Mouse (Mus musculus) limb, embryonic 13.5 days (tissue): Measurements from ENCODE around the gene Prdm1. TPM values are rescaled to one million over a fixed set of nuclear protein-coding genes. Genes with fewer than 3 reads are reported as not detected.

Experiments
- ATAC-seq: fragments of 200-750 bp; cut with Nextera tagmentation; 2 replicates; pipeline ENCODE4 v1.8.0; 2017; ENCODE audit warnings: low read depth, moderate number of reproducible peaks, moderate TSS enrichment; ENCODE audit not compliant: low FRiP score
- H3K27ac ChIP-seq: fragments of 300-500 bp; sonication (generic); 2 replicates; pipeline ENCODE4 v1.5.1; 2015; ENCODE audit warnings: inconsistent platforms, mild to moderate bottlenecking, moderate library complexity
- H3K27me3 ChIP-seq: fragments of 300-500 bp; sonication (generic); 2 replicates; pipeline ENCODE4 v1.6.1; 2015; ENCODE audit warnings: mild to moderate bottlenecking, inconsistent platforms
- H3K36me3 ChIP-seq: fragments of 300-500 bp; sonication (generic); 2 replicates; pipeline ENCODE4 v1.6.1; 2015; ENCODE audit warnings: inconsistent platforms, mild to moderate bottlenecking, moderate library complexity
- H3K4me1 ChIP-seq: fragments of 300-500 bp; sonication (generic); 2 replicates; pipeline ENCODE4 v1.6.1; 2015; ENCODE audit warnings: inconsistent platforms
- H3K4me2 ChIP-seq: fragments of 300-500 bp; sonication (generic); replicated peaks from 2 replicates; pipeline ENCODE4 v1.6.1; 2015; ENCODE audit warnings: inconsistent platforms, mild to moderate bottlenecking, moderate library complexity
- H3K4me3 ChIP-seq: fragments of 300-500 bp; sonication (generic); 2 replicates; pipeline ENCODE4 v1.5.1; 2015; ENCODE audit warnings: moderate library complexity, mild to moderate bottlenecking, inconsistent platforms
- H3K9ac ChIP-seq: fragments of 300-500 bp; sonication (generic); 2 replicates; pipeline ENCODE4 v1.6.1; 2015; ENCODE audit warnings: mild to moderate bottlenecking, inconsistent platforms
- H3K9me3 ChIP-seq: fragments of 300-500 bp; sonication (generic); 2 replicates; pipeline ENCODE4 v1.6.1; 2016; ENCODE audit warnings: inconsistent platforms
- WGBS: fragments of 180-500 bp; shearing (Covaris S2); methylation state at CpG from one replicate; pipeline ENCODE4 v1.1.7; 2015; 5-methylcytosine and 5-hydroxymethylcytosine counted together
- polyA plus RNA-seq: library from polyadenylated mRNA; unstranded; fragments of >200 nt; fragmentation: Nextera tagmentation; extraction: Ambion mirVana; gene quantifications from 2 replicates; pipeline ENCODE4 v1.2.1, GENCODE M21; 2015

The Prdm1 gene
- polyA plus RNA-seq, 1 experiment from 2014 or later, result 4.3 TPM

DNA sequence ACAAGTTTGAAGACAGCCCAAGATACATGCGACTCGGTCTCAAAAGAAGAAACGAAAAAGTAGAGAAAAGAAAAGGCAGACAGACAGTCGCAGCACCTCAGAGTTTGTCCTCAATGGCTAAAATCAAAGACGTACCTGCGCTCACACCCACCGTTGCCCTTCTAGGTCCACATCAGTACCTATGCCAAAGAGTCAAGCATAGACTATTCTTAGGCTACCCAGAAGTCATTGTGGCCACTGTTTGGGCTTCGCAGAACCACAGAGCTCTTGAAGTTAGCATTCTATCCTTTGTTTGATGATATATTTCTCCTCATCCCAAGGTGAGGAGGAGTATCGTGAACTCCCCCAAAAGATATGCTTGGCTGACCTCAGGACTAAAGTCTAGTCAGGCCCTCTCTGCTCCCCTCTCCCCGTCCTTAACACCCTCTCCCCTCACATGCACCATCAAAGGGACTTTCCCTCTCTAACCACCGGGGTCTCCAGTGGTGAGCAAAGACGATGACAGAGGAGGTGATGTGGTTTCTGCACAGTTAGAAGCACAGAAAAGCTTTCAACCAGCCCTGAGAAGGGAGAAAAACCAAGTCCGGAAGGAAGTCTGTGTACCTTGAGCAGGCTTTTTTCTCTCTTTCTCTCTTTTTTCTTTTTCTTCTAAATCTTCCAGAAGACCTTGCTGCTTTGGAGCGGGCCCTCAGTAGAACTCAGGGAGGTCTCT, 99.0 kb downstream of the Prdm1 start:
- no peak overlapping the region for H3K27ac ChIP-seq
- no peaks in the 10 kb centered on the region for H3K27me3 ChIP-seq
- H3K9ac ChIP-seq, result no peak overlapping the region
- no peaks in the 10 kb centered on the region for H3K9me3 ChIP-seq
- WGBS, result 87% methylated on average over 14 of the region's 14 CpGs
- H3K4me1 ChIP-seq, result peaks cover 5% of the 10 kb centered on the region; the same call in 1 of the 2 replicates
- H3K36me3 ChIP-seq, result no peaks in the 10 kb centered on the region
- no peak overlapping the region for H3K4me3 ChIP-seq
- H3K4me2 ChIP-seq, result no peak overlapping the region
- ATAC-seq, result no peak

DNA sequence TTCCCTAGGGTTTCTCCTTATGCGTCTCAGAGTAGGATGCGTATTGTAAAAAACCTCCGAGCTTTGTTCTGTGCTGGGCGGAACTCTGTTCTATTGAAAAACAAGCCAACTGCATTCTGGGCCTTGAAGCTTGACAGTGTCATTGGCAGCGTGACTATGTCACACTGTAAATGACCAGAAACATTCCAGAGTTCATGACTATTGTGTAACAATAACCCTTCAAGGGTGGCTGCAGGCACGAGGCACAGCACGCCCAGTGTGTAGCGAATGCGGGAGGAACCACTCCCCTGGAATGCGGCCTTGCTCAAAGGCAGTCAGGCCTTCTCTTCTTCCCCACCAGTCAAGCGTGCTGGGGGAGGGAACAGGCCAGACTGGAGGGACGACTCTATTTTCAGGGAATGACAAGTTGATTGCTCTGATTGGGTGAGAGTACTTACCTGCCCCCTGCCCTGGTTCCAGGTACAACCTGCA, 100.4 kb downstream of the Prdm1 start:
- no peak overlapping the region for H3K9ac ChIP-seq
- no peaks in the 10 kb centered on the region for H3K9me3 ChIP-seq
- no peak overlapping the region for H3K4me2 ChIP-seq
- H3K27ac ChIP-seq, result no peak overlapping the region
- no peak; the same call in 1 of the 2 replicates for ATAC-seq
- peaks cover 5% of the 10 kb centered on the region; the same call in 1 of the 2 replicates for H3K4me1 ChIP-seq
- no peaks in the 10 kb centered on the region for H3K27me3 ChIP-seq
- H3K36me3 ChIP-seq, result no peaks in the 10 kb centered on the region
- WGBS, result 67% methylated on average over 12 of the region's 12 CpGs
- H3K4me3 ChIP-seq, result no peak overlapping the region

DNA sequence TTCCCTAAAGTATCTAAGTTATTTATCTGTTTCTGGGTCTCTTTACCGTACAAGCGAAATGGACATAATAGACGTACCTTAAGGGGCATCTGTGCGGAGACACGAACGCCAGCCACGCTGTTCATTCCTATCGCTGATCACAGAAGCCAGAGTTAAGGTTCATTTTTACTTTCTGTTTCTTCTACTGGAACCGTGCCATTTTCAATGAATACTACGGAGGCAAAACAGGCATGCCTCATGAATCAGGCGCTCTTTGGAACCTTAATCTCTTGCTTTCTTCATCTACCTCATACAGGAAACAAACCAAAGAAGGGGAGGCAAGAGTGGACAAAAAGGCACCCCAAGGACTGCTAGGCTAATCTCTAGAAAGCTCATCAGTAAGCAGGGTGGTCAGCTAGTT, 100.9 kb downstream of the Prdm1 start:
- Histone ChIP-seq H3K36me3 (no peaks in the 10 kb centered on the region), H3K27me3 (no peaks in the 10 kb centered on the region), H3K9me3 (no peaks in the 10 kb centered on the region), H3K4me1 (peaks cover 5% of the 10 kb centered on the region; the same call in 1 of the 2 replicates), H3K4me2 (no peak overlapping the region), H3K9ac (no peak overlapping the region), H3K27ac (no peak overlapping the region), H3K4me3 (no peak overlapping the region)
- 88% methylated on average over 11 of the region's 11 CpGs for WGBS
- no peak for ATAC-seq

DNA sequence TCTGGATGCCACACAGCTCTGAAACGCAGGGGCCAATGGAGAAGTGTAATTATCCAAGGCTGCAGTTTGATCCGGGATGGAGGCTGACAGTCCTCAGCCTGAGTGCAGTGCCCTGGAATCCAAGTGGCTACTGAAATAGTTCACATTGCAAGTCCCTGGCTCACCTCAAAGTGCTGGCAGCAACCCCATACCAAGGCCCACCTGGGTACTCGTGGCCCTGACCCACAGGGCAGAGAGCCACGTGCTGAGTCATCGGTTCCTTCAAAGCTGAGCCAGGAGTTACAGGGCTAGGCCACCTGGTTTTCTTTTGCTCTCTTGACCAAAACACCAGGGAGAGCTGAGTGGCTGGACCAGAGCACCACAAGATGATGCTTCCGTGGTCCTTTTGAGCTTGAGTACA, 103.3 kb downstream of the Prdm1 start:
- Histone ChIP-seq H3K9ac (no peak overlapping the region), H3K4me1 (peaks cover 5% of the 10 kb centered on the region; the same call in 1 of the 2 replicates)

DNA sequence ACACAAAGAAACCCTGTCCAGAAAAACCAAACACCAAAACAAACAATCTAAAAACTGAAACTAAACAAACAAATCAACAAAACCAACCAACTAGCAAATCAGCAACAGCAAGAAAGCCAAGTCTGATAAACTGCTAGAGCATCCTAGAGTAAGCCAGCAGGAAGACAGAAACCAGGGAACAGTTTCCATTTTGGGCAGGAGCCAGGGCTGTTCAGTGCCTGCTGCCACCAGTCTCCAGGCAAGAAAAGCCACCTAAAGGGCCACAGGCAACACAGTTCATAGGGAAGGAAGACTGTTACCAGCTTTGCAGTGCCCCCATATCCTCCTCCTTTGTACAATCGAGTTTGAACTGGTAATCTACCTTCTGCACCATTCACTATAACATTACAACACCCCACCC, 106.4 kb downstream of the Prdm1 start:
- 59% methylated on average over 1 of the region's 1 CpGs for WGBS
- H3K4me3 ChIP-seq, result no peak overlapping the region
- H3K9ac ChIP-seq, result no peak overlapping the region
- no peaks in the 10 kb centered on the region for H3K9me3 ChIP-seq
- no peaks in the 10 kb centered on the region for H3K4me1 ChIP-seq
- H3K4me2 ChIP-seq, result no peak overlapping the region
- H3K27ac ChIP-seq, result no peak overlapping the region
- H3K36me3 ChIP-seq, result no peaks in the 10 kb centered on the region
- ATAC-seq, result no peak
- no peaks in the 10 kb centered on the region for H3K27me3 ChIP-seq

More for the DNA sequence above, 103.3 kb downstream of the Prdm1 start:
- WGBS, result 62% methylated on average over 6 of the region's 6 CpGs
- Histone ChIP-seq H3K27me3 (no peaks in the 10 kb centered on the region), H3K4me2 (no peak overlapping the region), H3K9me3 (no peaks in the 10 kb centered on the region), H3K4me3 (no peak overlapping the region), H3K27ac (no peak overlapping the region), H3K36me3 (no peaks in the 10 kb centered on the region)
- ATAC-seq, result no peak

DNA sequence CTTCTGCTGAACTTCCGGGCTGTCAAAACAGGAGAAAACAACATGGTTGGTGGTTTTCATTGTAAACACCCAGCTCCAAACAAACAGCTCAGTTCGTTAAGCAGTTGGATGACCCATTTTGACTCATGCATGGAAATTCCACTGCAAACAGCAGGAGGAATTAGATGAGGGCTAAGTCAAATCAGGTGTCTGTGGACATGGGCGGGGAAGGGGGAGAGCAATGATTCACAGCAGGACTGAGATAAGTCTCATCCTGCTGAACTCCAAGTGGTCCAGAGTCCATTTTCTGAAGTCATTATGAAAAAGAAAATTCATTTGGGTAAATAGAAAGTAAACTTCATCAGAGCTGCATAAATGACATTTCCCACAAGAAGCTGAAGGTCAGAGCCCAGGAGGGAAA, 108.1 kb downstream of the Prdm1 start:
- Histone ChIP-seq H3K4me3 (no peak overlapping the region), H3K9me3 (no peaks in the 10 kb centered on the region), H3K4me2 (no peak overlapping the region), H3K27ac (no peak overlapping the region), H3K9ac (no peak overlapping the region), H3K36me3 (no peaks in the 10 kb centered on the region), H3K27me3 (no peaks in the 10 kb centered on the region), H3K4me1 (no peaks in the 10 kb centered on the region)
- 68% methylated on average over 3 of the region's 3 CpGs for WGBS
- no peak for ATAC-seq

DNA sequence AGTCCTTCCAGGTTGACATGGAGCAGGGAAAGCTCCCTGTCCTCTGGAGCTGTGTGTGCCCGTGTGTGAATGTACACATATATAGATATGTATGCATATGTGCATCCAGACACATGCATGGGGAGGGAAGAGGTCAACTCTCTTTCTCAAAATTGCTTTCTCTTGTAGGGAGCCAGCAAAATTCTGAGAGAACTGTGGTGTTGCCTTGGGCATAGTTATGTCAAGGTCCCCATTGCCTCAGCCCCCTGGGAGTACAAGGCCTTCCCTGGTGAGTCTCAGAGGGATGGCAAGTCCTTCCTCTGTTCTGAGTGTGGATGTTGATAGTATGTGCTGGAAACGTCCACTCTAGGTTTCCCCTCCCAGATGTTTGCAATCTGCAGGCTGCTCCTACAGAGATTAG, 109.4 kb downstream of the Prdm1 start:
- 53% methylated on average over 2 of the region's 2 CpGs for WGBS
- no peak overlapping the region for H3K4me3 ChIP-seq
- no peaks in the 10 kb centered on the region for H3K4me1 ChIP-seq
- no peaks in the 10 kb centered on the region for H3K9me3 ChIP-seq
- no peaks in the 10 kb centered on the region for H3K27me3 ChIP-seq
- no peak for ATAC-seq
- H3K36me3 ChIP-seq, result no peaks in the 10 kb centered on the region
- no peak overlapping the region for H3K4me2 ChIP-seq
- H3K9ac ChIP-seq, result no peak overlapping the region
- no peak overlapping the region for H3K27ac ChIP-seq

DNA sequence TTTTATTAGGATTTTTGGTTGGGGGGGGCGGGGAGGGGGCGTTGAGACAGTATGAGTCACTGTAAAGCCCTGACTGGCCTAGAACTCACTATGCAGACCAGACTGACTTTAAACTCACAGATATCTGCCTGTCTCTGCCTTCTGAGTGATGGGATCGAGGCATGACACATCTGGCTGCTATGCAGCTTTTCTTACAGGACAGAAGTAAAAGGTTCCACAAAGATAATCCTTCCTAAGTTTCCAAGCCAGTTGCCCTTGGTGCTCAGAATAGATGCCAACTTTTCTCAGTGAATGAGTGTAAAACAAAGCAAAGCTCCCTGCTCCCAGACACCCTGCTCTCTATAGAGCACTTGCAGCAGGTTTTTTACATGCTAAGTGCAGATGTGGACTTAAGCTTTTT, 112.7 kb downstream of the Prdm1 start:
- Histone ChIP-seq H3K9me3 (no peaks in the 10 kb centered on the region), H3K27me3 (no peaks in the 10 kb centered on the region), H3K4me1 (no peaks in the 10 kb centered on the region), H3K4me3 (no peak overlapping the region), H3K36me3 (no peaks in the 10 kb centered on the region), H3K27ac (no peak overlapping the region), H3K4me2 (no peak overlapping the region), H3K9ac (no peak overlapping the region)
- WGBS, result 77% methylated on average over 3 of the region's 3 CpGs
- no peak for ATAC-seq

DNA sequence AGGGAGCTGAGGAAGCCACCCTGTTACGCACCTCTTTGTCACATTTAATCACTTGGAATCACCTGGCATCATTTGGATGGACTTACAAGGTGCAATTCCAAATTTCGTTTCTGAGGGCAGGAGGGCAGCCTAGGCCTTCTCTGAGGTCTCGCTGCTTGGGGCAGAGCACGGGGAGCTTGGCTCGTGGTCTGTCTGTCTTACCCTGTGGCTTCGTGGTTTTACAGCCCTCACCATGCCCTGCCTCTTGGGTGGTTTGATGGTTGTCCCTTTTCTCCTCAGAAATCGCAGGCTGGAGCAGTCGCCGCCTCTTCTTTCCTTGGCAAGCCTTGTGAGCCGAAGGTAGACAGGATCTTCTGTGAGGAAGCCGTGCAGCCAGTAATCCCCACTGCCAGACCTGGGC, 118.3 kb downstream of the Prdm1 start:
- no peaks in the 10 kb centered on the region; the same call in 1 of the 2 replicates for H3K9me3 ChIP-seq
- no peaks in the 10 kb centered on the region for H3K36me3 ChIP-seq
- no peak for ATAC-seq
- H3K27ac ChIP-seq, result no peak overlapping the region
- H3K4me3 ChIP-seq, result no peak overlapping the region
- no peak overlapping the region for H3K4me2 ChIP-seq
- peaks cover 21% of the 10 kb centered on the region for H3K4me1 ChIP-seq
- H3K27me3 ChIP-seq, result no peaks in the 10 kb centered on the region
- H3K9ac ChIP-seq, result no peak overlapping the region
- 53% methylated on average over 11 of the region's 11 CpGs for WGBS

DNA sequence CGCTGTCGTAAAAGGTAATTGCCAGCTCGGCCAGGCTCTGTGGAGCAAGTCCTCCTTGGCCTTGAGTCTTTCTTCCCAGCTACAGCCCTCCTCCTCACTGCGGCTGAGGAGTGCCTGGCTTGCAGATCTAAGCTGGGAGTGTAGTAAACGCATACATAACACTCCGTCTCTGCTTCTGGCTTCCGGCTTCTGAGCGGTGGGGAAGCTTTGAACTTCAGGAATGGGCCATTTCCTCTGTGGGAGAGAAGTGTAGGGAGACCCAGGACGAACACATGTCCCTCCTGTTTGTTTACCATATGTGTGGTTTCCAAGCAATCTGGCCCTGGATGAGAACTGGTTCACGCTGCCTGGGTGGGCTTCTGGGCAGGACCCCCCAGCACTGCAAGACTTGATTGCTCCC, 119.2 kb downstream of the Prdm1 start:
- Histone ChIP-seq H3K9me3 (no peaks in the 10 kb centered on the region; the same call in 1 of the 2 replicates), H3K36me3 (no peaks in the 10 kb centered on the region), H3K4me1 (peaks cover 21% of the 10 kb centered on the region), H3K4me2 (peak overlapping the region; percentile 34), H3K27ac (no peak overlapping the region), H3K9ac (no peak overlapping the region), H3K4me3 (no peak overlapping the region), H3K27me3 (no peaks in the 10 kb centered on the region)
- 15% methylated on average over 10 of the region's 10 CpGs for WGBS
- ATAC-seq, result no peak

DNA sequence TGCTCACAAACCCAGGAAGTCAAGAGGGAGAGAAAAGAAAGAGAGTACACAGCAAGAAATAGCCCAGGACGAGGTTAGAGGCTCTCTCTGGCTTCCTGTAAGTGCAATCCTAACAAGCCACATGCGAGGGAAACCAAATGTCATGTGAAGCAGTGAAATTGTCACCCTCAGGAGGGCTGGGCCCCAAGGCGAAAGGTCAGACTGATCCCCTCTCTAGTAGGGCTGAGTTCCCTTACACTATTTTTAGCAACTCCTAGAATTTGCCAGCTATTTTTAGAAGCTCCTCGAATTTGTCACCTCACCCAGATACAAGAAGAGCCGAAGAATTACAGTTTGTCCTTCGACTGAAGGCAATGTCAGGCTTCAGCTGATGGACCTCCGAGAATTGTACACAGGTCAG, 124.9 kb downstream of the Prdm1 start:
- Histone ChIP-seq H3K9ac (no peak overlapping the region), H3K27ac (no peak overlapping the region), H3K27me3 (0 out of 2 replicates have a peak, but pooled peaks cover 5% of the 10 kb centered on the region), H3K36me3 (no peaks in the 10 kb centered on the region), H3K4me2 (no peak overlapping the region), H3K9me3 (no peaks in the 10 kb centered on the region; the same call in 1 of the 2 replicates), H3K4me3 (no peak overlapping the region), H3K4me1 (peaks cover 11% of the 10 kb centered on the region; the same call in 1 of the 2 replicates)
- ATAC-seq, result no peak
- 60% methylated on average over 7 of the region's 7 CpGs for WGBS

DNA sequence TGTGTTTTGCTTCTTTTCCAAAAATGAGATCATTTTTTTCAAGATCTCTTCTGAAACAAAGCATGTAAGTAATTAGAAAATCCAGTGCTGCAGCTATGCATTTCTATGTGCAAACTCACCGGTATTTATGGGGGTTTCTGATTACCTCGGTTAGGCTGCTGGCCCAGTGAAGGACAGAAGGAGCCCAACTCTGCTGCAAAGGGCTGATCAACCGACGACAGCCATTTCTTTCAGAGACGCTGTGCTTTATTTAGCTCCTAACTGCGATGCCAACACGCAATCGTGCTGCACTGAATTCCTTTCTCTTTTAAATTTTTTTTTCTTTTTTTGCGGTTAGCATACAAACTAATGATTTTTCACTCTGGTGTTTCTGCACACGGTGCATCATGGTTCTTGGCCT, 126.7 kb downstream of the Prdm1 start:
- ATAC-seq, result no peak
- H3K9me3 ChIP-seq, result no peaks in the 10 kb centered on the region
- H3K4me3 ChIP-seq, result no peak overlapping the region
- H3K9ac ChIP-seq, result no peak overlapping the region
- no peak overlapping the region for H3K27ac ChIP-seq
- peaks cover 9% of the 10 kb centered on the region; the same call in 1 of the 2 replicates for H3K4me1 ChIP-seq
- no peak overlapping the region for H3K4me2 ChIP-seq
- WGBS, result 58% methylated on average over 10 of the region's 10 CpGs
- no peaks in the 10 kb centered on the region for H3K36me3 ChIP-seq
- 0 out of 2 replicates have a peak, but pooled peaks cover 5% of the 10 kb centered on the region for H3K27me3 ChIP-seq

DNA sequence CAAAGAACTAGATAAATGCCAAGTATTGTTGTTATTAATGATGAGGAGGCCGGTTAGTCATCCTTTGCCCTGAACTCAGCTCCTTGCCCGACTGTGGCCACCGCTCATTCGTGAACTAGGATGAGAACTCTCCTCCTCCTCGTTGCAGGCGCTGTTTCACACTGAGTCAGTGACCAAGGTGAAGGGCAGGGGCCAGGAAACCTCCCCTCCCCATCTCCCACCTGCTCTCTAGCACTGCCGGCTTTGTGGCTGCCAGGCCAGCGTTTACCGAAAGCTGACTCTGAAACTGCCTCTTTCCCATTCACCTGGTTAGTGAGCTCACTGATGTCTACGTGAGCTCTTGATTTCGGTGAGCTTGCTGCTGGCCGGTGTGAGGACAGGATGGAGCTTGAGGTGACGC, 127.7 kb downstream of the Prdm1 start:
- Histone ChIP-seq H3K4me2 (no peak overlapping the region), H3K27ac (no peak overlapping the region), H3K9ac (no peak overlapping the region), H3K9me3 (no peaks in the 10 kb centered on the region), H3K4me3 (no peak overlapping the region), H3K36me3 (no peaks in the 10 kb centered on the region), H3K4me1 (peaks cover 9% of the 10 kb centered on the region; the same call in 1 of the 2 replicates), H3K27me3 (0 out of 2 replicates have a peak, but pooled peaks cover 5% of the 10 kb centered on the region)
- WGBS, result 45% methylated on average over 13 of the region's 13 CpGs
- ATAC-seq, result no peak
